Mouse (Mus musculus): ENCODE data around the gene 2310034G01Rik.

DNA sequence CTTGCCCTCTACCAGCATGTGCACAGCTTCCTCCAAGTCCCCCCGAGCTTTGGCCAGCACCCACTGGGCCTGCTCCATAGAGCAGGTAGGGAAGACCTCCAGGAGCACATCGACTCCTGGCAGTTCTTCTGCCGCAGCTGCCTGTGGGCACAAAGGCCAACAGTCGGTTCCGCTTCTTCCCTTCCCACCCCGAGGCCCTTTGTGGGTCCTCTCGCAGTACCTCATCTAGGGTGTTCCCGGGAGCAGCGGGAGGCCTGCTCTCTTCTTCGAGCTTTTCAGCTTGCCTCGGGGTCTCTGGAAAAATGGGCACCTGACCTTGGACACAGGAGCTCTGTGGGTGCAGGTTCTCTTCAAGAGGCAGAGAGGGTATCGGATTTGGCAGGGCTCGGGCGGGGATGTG is 18.8 kb downstream of the 2310034G01Rik start:
- TF ChIP-seq CTCF (IDR thresholded peaks at IDR 0.05; ENCODE audit: low read depth), result no peak
- TF ChIP-seq EP300 (optimal IDR thresholded peaks at IDR 0.05), result no peak

All from stomach, postnatal 0 days (tissue).